Mouse (Mus musculus): Measurements from ENCODE around the gene Golgb1. TPM values are rescaled to one million over a fixed set of nuclear protein-coding genes. Genes with fewer than 3 reads are reported as not detected.

Golgb1 gene
- polyA plus RNA-seq, 1 experiment from 2014 or later: 64.0 TPM

DNA sequence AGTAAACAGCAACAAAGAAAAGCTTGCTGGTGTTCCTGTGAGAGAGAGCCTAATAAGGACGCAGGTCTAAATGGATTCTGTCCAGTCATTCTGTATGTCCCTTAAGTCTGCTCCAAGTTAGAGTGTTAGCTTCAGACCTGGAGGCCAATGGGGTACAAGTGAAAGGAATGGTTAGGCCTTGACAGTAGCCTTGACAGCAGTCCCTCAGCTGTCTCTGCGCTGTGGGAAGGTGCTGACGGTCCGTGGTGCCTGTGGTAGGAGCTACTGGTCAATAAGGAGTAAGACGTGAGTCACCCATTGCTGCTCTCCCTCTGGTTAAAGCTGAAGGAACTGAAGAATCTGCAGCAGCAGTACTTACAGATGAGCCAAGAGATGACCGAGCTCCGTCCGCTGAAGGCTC lies 49.4 kb downstream of the Golgb1 start:
- 94% methylated on average over 8 of the region's 8 CpGs for WGBS
- Histone ChIP-seq H3K4me1 (replicated peaks) (no peaks in the 10 kb centered on the region), H3K9me3 (no peaks in the 10 kb centered on the region), H3K36me3 (peaks cover 84% of the 10 kb centered on the region), H3K27ac (no peak overlapping the region), H3K4me3 (no peak overlapping the region), H3K27me3 (ENCODE audit: insufficient read depth, poor library complexity, severe bottlenecking) (no peaks in the 10 kb centered on the region)
- no peak for DNase-seq (ENCODE audit: low spot score)

DNA sequence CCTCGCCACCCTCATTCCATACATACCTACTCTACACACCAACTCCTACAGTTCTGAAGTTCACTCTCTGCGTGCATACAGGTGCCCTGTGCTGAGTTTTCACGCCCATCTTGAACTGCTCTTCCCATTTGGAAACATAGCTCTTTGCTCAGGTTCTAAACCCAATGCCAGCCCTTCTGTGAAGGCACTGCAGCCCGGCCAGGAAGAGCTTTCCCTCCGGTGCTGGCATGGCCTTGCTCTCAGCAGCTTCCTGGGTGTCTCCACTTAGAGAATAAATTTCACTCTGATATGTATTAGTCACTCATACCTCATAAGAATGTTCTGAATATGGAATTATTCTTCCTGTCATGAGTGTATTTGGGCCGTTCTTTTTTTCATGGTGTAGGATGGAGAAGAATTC lies 50.4 kb downstream of the Golgb1 start:
- WGBS: 90% methylated on average over 6 of the region's 6 CpGs
- no peak for DNase-seq (ENCODE audit: low spot score)
- Histone ChIP-seq H3K9me3 (no peaks in the 10 kb centered on the region), H3K27me3 (ENCODE audit: insufficient read depth, poor library complexity, severe bottlenecking) (no peaks in the 10 kb centered on the region), H3K36me3 (peaks cover 84% of the 10 kb centered on the region), H3K4me3 (no peak overlapping the region), H3K4me1 (replicated peaks) (no peaks in the 10 kb centered on the region), H3K27ac (no peak overlapping the region)

DNA sequence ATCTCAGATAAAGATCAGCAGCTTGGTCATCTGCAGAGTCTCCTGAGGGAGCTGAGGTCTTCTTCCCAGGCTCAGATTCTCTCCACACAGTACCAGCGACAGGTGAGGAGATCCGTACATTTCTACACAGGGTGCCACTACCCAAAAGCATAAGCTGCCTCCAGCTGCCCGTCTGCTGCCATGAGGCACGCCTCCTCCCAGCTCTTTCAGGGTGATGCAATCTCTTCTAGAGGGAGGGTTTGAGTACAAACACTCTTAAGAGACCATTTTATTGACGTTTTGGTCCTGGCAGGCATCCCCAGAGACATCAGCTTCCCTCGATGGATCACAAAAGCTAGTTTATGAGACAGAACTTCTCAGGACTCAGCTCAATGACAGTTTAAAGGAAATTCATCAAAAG lies 50.9 kb downstream of the Golgb1 start:
- Histone ChIP-seq H3K9me3 (no peaks in the 10 kb centered on the region), H3K4me3 (no peak overlapping the region), H3K36me3 (peaks cover 84% of the 10 kb centered on the region), H3K4me1 (replicated peaks) (no peaks in the 10 kb centered on the region), H3K27ac (no peak overlapping the region), H3K27me3 (ENCODE audit: insufficient read depth, poor library complexity, severe bottlenecking) (no peaks in the 10 kb centered on the region)
- DNase-seq (ENCODE audit: low spot score): no peak
- 85% methylated on average over 6 of the region's 6 CpGs for WGBS

DNA sequence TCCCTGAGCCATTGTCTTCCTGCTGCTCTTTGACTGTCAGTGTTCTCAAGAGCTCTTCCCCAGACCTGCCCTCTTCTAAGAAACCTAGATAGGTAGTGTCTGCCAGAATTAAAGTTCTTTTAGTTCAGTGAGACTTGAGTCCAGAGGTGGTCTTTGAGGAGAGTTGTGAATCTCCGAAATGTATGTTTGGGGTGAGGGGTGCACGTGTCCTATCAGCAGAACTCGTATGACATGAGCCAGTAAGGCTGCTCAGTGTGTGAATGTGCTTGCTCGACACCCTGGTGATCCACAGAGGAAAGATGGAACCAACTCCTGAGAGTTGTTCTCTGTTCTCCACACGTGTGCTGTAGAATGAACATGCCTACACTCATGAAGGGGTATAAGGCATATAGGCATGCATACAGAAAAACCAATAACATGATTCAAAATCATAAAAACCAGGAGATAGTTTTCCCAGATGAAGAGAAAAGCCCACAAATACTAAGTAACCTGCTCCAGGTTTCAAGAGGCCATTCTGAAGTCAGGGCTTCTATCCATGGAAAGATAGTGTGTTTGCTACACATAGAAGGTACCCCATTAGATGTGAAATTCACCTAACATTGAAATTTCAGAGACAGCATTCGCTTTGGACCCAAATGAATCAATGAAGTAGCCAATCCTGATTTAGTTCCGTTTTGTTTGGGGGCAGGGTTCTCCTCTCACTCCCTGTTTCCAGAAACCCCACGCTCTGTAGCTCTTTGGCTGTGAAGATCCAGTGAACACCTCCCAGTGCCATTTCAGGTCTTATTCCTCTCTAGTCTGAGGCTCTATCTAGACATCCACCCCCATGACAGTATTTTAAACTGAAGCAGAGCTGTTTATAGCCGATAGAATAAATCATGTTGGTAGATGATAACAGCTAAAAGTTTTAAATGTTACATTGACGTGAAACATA lies 51.8 kb downstream of the Golgb1 start:
- no peaks in the 10 kb centered on the region for H3K4me1 ChIP-seq (replicated peaks)
- DNase-seq (ENCODE audit: low spot score): no peak
- peaks cover 85% of the 10 kb centered on the region for H3K36me3 ChIP-seq
- no peaks in the 10 kb centered on the region for H3K27me3 ChIP-seq (ENCODE audit: insufficient read depth, poor library complexity, severe bottlenecking)
- H3K9me3 ChIP-seq: no peaks in the 10 kb centered on the region
- no peak overlapping the region for H3K4me3 ChIP-seq
- 94% methylated on average over 10 of the region's 10 CpGs for WGBS
- H3K27ac ChIP-seq: no peak overlapping the region

DNA sequence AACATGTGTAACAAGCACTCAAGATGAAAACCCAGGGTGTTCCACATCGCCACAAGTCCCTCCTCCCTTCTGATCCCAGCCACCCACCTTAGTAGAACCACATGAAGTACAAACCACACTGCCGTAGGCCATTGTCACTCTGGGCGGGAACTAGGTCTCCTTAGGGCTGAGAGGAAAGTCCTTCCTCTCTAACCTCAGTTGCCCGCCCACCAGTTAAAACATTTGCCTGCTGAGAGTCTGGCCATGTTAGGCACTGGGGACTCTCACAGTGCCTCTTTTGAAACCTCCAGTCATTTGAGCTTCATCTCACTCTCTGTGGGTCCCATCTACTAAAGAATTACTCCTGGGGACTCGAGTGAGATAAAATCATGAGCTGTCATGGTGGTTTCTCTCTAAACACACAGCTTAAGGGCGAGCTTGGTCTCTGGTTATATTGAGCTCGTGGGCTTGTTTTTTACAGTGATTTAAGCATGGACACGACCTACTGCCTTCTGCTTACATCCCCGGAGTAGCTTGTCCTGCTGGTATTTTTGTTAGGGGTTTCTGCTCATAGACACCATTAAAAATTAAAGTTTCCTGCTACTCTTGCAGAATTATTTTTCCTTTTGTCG lies 52.7 kb downstream of the Golgb1 start:
- no peak for DNase-seq (ENCODE audit: low spot score)
- no peak overlapping the region for H3K27ac ChIP-seq
- no peaks in the 10 kb centered on the region for H3K4me1 ChIP-seq (replicated peaks)
- H3K27me3 ChIP-seq (ENCODE audit: insufficient read depth, poor library complexity, severe bottlenecking): no peaks in the 10 kb centered on the region
- 89% methylated on average over 10 of the region's 10 CpGs for WGBS
- no peak overlapping the region for H3K4me3 ChIP-seq
- H3K9me3 ChIP-seq: no peaks in the 10 kb centered on the region
- H3K36me3 ChIP-seq: peaks cover 93% of the 10 kb centered on the region

DNA sequence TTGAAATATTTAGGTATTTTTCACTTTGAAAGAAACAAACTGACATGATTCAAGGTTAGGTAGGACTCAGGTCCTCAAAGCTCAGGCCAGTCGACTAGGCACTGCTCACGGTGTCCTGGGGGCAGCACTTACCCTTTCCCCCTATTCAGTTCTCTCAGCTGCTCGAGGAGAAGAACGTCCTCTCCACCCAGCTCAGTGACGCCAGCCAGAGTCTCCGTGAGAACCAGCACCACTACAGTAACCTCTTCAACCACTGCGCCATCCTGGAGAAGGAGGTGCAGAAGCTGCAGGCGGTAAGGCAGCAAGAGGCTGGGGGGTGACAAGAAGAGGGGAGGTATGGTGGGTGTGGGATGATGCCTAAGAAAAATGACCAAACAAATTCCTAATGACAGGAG lies 53.2 kb downstream of the Golgb1 start:
- Histone ChIP-seq H3K4me1 (replicated peaks) (no peaks in the 10 kb centered on the region), H3K4me3 (no peak overlapping the region), H3K27me3 (ENCODE audit: insufficient read depth, poor library complexity, severe bottlenecking) (no peaks in the 10 kb centered on the region), H3K9me3 (no peaks in the 10 kb centered on the region), H3K36me3 (peaks cover 95% of the 10 kb centered on the region), H3K27ac (no peak overlapping the region)
- WGBS: 93% methylated on average over 8 of the region's 8 CpGs
- DNase-seq (ENCODE audit: low spot score): no peak

DNA sequence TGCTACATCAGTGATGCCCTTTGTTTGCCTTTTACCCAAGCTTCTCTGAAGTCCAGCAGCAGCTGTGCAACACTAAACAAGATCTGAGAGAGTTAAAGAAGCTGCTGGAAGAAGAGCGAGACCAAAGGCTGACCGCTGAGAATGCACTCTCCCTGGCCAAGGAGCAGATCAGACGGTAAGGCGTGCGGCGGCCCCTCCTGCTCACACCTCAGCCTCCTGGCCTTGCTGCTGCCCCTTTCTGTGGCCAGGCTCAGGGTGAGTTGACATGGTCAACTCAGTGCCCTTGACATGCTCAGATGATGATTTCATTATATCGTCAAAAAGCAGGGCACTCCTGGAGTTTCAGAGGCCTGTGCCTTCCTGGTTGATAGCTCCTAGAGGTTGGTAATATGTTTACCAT lies 54.3 kb downstream of the Golgb1 start:
- Histone ChIP-seq H3K9me3 (no peaks in the 10 kb centered on the region), H3K36me3 (peaks cover 93% of the 10 kb centered on the region), H3K4me1 (replicated peaks) (no peaks in the 10 kb centered on the region), H3K27me3 (ENCODE audit: insufficient read depth, poor library complexity, severe bottlenecking) (no peaks in the 10 kb centered on the region), H3K27ac (no peak overlapping the region), H3K4me3 (no peak overlapping the region)
- 96% methylated on average over 7 of the region's 7 CpGs for WGBS
- no peak for DNase-seq (ENCODE audit: low spot score)

DNA sequence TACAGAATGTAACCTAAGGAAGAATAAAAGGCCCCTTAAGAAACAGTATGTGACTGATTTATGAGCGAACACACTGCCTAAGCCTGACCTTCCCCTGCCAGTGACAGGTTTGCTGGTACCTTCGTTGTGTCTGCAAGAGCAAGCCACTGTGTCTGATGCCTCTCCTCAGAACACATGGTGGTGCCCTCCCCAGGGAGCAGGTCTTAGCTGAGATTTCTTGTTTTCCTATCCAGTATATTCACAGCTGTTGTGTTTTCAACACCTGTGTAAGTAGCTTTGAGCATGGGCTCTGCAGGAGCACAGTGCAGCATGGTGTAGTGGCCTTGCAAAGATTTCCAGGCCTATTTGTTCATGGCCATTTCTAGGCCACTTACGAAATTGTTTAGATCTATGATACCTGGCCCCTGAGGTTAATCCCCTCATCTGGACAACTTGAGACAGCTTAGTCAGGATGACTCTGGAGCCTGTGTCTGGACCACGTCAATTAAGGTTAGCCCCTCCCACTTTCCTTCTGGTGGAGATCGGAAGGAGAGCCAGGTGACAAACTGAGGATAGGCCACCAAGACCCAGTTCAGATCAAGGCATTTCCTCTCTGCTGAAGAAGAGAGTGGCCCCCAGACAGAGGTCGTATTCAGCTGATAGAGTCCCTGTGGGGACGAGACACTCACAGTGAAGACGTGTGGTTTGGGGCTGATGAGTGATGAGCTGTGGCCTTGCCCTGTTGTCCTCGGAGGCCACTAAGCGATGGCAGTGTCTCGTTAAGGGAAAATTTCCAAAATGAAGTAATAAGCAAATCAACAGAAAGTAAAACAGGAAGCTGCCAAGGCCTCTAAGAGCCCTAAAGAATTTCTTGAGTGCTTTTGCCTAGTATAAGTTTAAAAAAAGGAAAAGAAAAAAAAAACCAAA lies 55.5 kb downstream of the Golgb1 start:
- Histone ChIP-seq H3K9me3 (no peaks in the 10 kb centered on the region), H3K4me3 (no peak overlapping the region), H3K27ac (no peak overlapping the region), H3K27me3 (ENCODE audit: insufficient read depth, poor library complexity, severe bottlenecking) (no peaks in the 10 kb centered on the region), H3K36me3 (peaks cover 80% of the 10 kb centered on the region), H3K4me1 (replicated peaks) (no peaks in the 10 kb centered on the region)
- DNase-seq (ENCODE audit: low spot score): no peak
- 81% methylated on average over 11 of the region's 11 CpGs for WGBS

DNA sequence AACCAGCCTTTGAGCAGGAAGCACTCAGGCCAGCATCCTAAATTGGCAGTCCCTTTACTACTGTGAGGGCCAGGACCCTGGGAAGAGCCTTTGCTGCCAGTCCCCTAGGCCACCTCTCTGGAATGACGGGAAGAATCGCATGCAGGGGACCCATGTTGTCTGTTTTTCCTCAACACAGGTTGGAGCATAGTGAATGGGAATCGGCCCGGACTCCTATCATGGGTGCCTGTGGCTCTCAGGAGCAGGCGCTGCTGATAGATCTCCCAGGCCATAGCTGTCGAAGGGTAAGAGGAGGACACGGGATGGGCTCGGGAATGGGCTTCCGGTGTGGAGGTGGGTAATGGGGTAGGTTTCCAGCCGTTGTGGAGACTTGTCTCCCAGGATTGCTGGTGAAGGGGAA lies 56.4 kb downstream of the Golgb1 start:
- DNase-seq (ENCODE audit: low spot score): no peak
- Histone ChIP-seq H3K4me1 (replicated peaks) (no peaks in the 10 kb centered on the region), H3K27me3 (ENCODE audit: insufficient read depth, poor library complexity, severe bottlenecking) (no peaks in the 10 kb centered on the region), H3K4me3 (no peak overlapping the region), H3K9me3 (no peaks in the 10 kb centered on the region), H3K27ac (no peak overlapping the region), H3K36me3 (peaks cover 71% of the 10 kb centered on the region)
- WGBS: 94% methylated on average over 10 of the region's 10 CpGs

DNA sequence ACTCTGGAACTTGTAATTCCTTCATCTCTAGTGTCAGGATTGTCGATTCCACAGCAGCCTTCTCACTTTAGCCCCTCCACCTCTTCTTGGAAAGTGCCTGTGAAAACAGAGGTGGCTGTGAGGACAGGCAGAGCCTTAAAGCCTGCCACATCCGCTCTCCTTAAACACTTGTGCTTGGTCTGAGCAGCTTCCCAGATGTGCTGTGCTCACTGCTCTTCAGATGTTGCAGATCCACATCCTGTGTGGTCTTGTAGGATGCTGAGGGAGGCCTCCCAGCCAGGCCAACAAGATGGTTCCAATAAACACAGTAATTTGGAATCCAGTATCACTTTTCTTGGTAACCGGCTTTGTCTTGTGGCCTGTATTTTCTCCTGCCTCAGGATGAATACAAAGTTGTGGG lies 57.0 kb downstream of the Golgb1 start:
- no peak overlapping the region for H3K27ac ChIP-seq
- DNase-seq (ENCODE audit: low spot score): no peak
- H3K9me3 ChIP-seq: no peaks in the 10 kb centered on the region
- no peaks in the 10 kb centered on the region for H3K27me3 ChIP-seq (ENCODE audit: insufficient read depth, poor library complexity, severe bottlenecking)
- no peak overlapping the region for H3K4me3 ChIP-seq
- H3K36me3 ChIP-seq: peaks cover 66% of the 10 kb centered on the region
- WGBS: 86% methylated on average over 3 of the region's 3 CpGs
- H3K4me1 ChIP-seq (replicated peaks): no peaks in the 10 kb centered on the region

DNA sequence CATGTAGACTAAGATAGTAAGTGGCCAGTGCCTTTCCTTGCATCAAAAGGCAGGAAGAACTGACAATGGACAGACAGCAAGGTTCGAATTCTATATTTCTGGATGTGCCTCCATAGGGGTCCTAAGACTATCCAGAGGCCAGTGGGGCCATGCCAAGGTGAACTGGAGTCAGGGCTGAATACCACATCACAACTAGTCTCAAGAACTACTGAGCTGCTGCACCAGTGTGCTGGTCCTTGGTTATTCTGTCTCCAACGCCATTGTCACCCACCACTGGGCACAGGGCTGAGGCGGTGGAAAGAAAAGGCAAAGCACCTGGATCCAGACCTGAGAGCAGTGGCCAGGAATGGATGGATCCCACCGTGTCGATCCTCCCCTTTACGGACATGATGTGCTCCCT lies 57.6 kb downstream of the Golgb1 start:
- Histone ChIP-seq H3K9me3 (no peaks in the 10 kb centered on the region), H3K27ac (no peak overlapping the region), H3K27me3 (ENCODE audit: insufficient read depth, poor library complexity, severe bottlenecking) (no peaks in the 10 kb centered on the region), H3K4me3 (no peak overlapping the region), H3K4me1 (replicated peaks) (no peaks in the 10 kb centered on the region), H3K36me3 (peaks cover 60% of the 10 kb centered on the region)
- DNase-seq (ENCODE audit: low spot score): no peak
- 94% methylated on average over 6 of the region's 6 CpGs for WGBS

DNA sequence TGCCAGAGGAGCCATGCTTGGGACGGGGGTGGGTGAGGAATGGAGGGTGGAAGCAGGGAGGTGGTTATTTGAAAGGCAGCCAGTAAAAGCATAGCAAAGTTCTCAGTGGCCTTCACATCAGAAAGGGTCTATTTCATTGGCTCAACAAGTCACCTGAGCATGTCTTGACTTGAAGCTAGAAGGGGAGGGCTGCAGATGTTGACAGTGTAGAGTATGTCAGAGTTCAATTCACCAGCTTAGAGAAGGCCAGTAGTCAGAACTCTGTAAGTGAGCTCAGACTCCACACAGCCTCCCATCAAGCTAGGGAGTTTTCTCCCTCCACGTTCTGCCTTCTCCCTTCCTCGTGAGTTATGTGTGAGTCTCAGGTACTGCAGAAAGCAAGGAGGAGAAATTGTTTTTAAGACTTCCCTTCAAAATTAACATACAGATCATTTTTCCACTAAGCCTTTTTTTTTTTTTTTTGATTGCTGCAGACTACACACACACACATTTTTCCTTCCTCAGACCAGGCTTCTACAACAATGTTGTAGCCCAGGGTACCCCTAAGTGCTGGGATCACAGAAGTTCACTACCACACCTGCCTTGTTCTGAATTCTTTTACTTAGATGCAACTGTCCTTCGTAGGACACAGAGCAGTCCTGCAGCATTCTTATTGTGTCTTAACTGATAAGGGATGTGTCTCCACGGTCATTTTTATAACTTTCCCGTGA lies 59.3 kb downstream of the Golgb1 start:
- H3K27me3 ChIP-seq (ENCODE audit: insufficient read depth, poor library complexity, severe bottlenecking): no peaks in the 10 kb centered on the region
- no peaks in the 10 kb centered on the region for H3K9me3 ChIP-seq
- H3K4me1 ChIP-seq (replicated peaks): no peaks in the 10 kb centered on the region
- H3K4me3 ChIP-seq: no peak overlapping the region
- H3K27ac ChIP-seq: no peak overlapping the region
- DNase-seq (ENCODE audit: low spot score): no peak
- peaks cover 43% of the 10 kb centered on the region for H3K36me3 ChIP-seq
- 77% methylated on average over 6 of the region's 6 CpGs for WGBS

Measured in hindbrain, embryonic 10.5 days (tissue).